Mouse (Mus musculus): ENCODE measurements around the gene Hist1h1b.

GRCm38 (mm10) chr13:21755707-21756106 lies 24.7 kb downstream of the Hist1h1b start:
- TF ChIP-seq CTCF (IDR thresholded peaks at IDR 0.05; ENCODE audit: low read depth, low read length), result no peak
- no peak for TF ChIP-seq POLR2A (IDR thresholded peaks at IDR 0.05; ENCODE audit: extremely low read depth, insufficient read depth, low read length)

Data from liver, adult 2 months (tissue).